Mouse (Mus musculus): ENCODE measurements around the gene Alox15.
"Not testable (repeated sequence)": the region's sequence is repeated elsewhere in the genome, so short reads cannot be mapped to it uniquely, and the experiment has no call there.

Alox15 gene

GRCm38 (mm10) chr11:70351868-70352267 is at the start of gene Alox15:
TSS of gene Alox15 (minus strand) at chr11:70352031.
- no peak for DNase-seq (ENCODE audit: low spot score in 2 of 2)

GRCm38 (mm10) chr11:70389421-70389820 is 37.6 kb upstream of the Alox15 start:
- DNase-seq (ENCODE audit: low spot score in 2 of 2) = no peak

GRCm38 (mm10) chr11:70387436-70387835 is 35.6 kb upstream of the Alox15 start:
- DNase-seq (ENCODE audit: low spot score in 2 of 2) = no peak

GRCm38 (mm10) chr11:70384136-70384535 is 32.3 kb upstream of the Alox15 start:
- no peak for DNase-seq (ENCODE audit: low spot score in 2 of 2)

- no peak for DNase-seq (ENCODE audit: low spot score in 2 of 2)
Measured at GRCm38 (mm10) chr11:70381330-70381729, 29.5 kb upstream of the Alox15 start.

- no peak for DNase-seq (ENCODE audit: low spot score in 2 of 2)
Measured at GRCm38 (mm10) chr11:70380478-70381005, 28.7 kb upstream of the Alox15 start.

- DNase-seq (ENCODE audit: low spot score in 2 of 2) = no peak
Measured at GRCm38 (mm10) chr11:70376054-70376453, 24.2 kb upstream of the Alox15 start.

GRCm38 (mm10) chr11:70374302-70374701 is 22.5 kb upstream of the Alox15 start:
- DNase-seq (ENCODE audit: low spot score in 2 of 2) = no peak

GRCm38 (mm10) chr11:70372849-70373557 is 21.2 kb upstream of the Alox15 start:
- DNase-seq (ENCODE audit: low spot score in 2 of 2) = no peak

GRCm38 (mm10) chr11:70372396-70372795 is 20.6 kb upstream of the Alox15 start:
- no peak for DNase-seq (ENCODE audit: low spot score in 2 of 2)

GRCm38 (mm10) chr11:70368626-70369025 is 16.8 kb upstream of the Alox15 start:
- DNase-seq (ENCODE audit: low spot score in 2 of 2) = not testable (repeated sequence)

- not testable (repeated sequence) for DNase-seq (ENCODE audit: low spot score in 2 of 2)
Measured at GRCm38 (mm10) chr11:70367701-70368100, 15.9 kb upstream of the Alox15 start.

- no peak for DNase-seq (ENCODE audit: low spot score in 2 of 2)
Measured at GRCm38 (mm10) chr11:70348630-70349029, 3.2 kb downstream of the Alox15 start.

- DNase-seq (ENCODE audit: low spot score in 2 of 2) = no peak
Measured at GRCm38 (mm10) chr11:70347861-70348260, 4.0 kb downstream of the Alox15 start.

GRCm38 (mm10) chr11:70345546-70345945 is 6.3 kb downstream of the Alox15 start:
- no peak for DNase-seq (ENCODE audit: low spot score in 2 of 2)

GRCm38 (mm10) chr11:70345061-70345460 is 6.8 kb downstream of the Alox15 start:
- DNase-seq (ENCODE audit: low spot score in 2 of 2) = no peak

- no peak for DNase-seq (ENCODE audit: low spot score in 2 of 2)
Measured at GRCm38 (mm10) chr11:70339481-70339880, 12.3 kb downstream of the Alox15 start.

GRCm38 (mm10) chr11:70334477-70334876 is 17.4 kb downstream of the Alox15 start:
- peak; percentile 54 to 68 for DNase-seq (ENCODE audit: low spot score in 2 of 2)

- no peak for DNase-seq (ENCODE audit: low spot score in 2 of 2)
Measured at GRCm38 (mm10) chr11:70324726-70325125, 27.1 kb downstream of the Alox15 start.

- peak in 1 of 2 experiments; percentile 4 for DNase-seq (ENCODE audit: low spot score in 2 of 2)
Measured at GRCm38 (mm10) chr11:70322528-70322927, 29.3 kb downstream of the Alox15 start, which contains the start of gene Alox12e. TSS of gene Alox12e (minus strand) at chr11:70322628.

- peak; percentile 8 to 14 for DNase-seq (ENCODE audit: low spot score in 2 of 2)
Measured at GRCm38 (mm10) chr11:70321664-70322063, 30.2 kb downstream of the Alox15 start.

GRCm38 (mm10) chr11:70319614-70320013 is 32.2 kb downstream of the Alox15 start:
- DNase-seq (ENCODE audit: low spot score in 2 of 2) = no peak

GRCm38 (mm10) chr11:70313833-70314232 is 38.0 kb downstream of the Alox15 start:
- DNase-seq (ENCODE audit: low spot score in 2 of 2) = no peak
